Mouse (Mus musculus) NIH3T3 (cell line): ENCODE data around the gene Bst1.

Source experiments
- DNase-seq: peaks from one replicate; pipeline ENCODE4 v3.0.0-alpha.2; 2012; ENCODE audit warnings: low read depth

The Bst1 gene

DNA sequence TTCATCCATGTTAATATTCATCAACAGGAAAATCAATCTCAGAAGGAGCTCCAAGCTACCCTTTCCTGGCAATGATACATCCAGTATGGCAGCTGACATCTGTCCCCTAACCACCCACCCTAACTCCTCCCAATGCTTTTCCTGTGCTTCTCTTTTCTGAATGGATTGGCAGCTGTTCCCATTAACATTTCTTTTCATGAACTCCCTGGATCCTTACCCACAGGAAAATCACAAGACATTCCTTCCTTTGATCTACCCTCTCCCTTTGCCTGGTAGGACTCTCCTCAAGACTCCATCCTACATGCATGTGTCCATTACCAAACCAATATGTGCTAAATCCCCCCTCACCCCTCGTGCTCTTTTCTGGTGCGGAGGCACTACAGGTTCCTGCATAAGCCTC, 4.1 kb upstream of the Bst1 start:
- no peak for DNase-seq

DNA sequence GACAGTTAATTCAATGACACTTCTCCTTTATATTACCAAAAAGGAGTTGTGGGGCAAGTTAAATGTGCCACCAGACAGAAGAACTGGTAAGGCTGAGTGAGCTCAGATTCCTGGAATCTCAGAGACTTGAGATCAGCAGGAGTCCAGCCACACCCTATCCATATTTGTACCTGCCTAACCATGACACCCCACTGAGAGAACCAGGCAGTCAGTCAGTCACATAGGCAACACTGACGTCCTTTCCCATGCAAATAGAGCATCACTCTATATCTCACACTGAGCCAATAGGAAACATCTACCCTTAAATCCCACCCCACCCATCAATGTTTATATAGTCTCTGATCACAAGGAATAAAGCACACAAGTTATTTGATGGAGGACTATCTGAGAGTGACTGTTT, 2.9 kb upstream of the Bst1 start:
- no peak for DNase-seq

DNA sequence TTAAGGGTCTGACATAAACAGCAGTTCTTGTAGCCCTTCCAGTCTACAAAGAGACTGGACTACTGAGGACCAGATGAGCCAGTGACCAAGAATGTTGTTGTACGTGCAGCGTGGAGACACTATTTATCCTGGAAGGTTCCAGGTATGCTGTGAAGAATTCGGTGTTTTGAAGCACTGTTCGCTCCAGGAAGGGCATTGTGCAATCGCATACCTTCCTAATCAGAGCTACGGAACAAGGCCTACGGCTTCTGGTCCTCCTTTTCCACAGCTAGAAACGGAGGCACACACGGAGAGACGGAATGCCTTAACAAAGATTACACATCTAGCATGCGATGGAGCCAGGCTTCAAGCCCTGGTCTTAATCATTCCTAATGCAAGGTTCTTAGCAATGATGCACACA, 2.1 kb downstream of the Bst1 start:
- no peak for DNase-seq

DNA sequence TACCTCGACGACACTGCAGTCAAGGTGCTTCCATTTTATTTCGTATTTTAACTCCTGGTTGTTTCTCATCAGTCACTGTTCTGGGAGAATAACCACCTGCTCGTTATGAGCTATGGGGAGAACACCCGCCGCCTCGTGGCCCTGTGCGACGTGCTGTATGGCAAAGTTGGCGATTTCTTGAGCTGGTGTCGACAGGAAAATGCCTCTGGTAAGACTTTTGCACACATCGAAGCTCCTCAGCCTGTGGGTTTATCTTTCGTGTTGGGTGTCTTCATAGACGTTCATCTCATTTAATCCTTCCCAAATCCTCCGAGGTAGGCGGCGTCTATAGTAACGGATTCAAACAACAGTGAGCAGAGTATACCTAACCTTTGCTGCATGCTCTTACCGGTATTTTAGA, 2.9 kb downstream of the Bst1 start, which contains the start of gene Fbxl5:
TSS of gene Fbxl5 (minus strand) at position 101 of the 400 bp plus-strand sequence.
- no peak for DNase-seq

DNA sequence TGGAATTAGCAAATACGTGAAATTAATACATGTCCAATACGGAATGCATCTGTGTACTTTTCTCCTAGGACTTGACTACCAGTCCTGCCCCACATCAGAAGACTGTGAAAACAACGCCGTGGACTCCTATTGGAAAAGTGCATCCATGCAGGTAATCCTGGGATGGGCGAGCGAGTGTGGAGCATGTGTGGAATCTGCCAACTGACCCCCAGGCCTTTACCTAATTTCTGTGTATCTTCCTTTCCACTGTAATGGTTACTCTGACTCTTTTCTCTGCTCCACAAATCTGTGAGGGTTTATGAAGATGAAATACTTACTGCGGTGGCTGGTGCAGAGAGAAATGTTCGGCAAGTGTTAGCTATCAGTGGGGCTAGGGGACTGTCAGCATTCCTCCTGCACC, 3.5 kb downstream of the Bst1 start:
- no peak for DNase-seq

DNA sequence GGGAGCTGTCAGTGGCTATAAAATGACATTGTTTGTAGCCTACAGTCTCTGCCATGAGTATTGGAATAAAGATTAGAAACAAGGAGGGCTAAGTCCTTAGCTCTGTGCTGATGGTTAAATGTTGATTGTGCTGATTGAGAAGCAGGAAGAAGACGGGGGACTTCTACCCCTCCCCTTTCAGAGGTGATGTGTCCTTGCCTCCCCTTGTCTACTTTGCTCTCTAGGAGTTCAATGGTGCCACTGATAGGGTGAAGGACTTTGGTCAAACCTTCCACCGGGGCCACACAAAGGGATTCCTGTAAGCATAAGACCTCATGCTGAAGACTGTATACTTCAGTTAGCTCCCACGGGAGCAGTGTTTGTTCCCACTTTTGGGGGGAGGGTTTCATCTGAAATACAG, 4.1 kb downstream of the Bst1 start:
- DNase-seq: no peak

DNA sequence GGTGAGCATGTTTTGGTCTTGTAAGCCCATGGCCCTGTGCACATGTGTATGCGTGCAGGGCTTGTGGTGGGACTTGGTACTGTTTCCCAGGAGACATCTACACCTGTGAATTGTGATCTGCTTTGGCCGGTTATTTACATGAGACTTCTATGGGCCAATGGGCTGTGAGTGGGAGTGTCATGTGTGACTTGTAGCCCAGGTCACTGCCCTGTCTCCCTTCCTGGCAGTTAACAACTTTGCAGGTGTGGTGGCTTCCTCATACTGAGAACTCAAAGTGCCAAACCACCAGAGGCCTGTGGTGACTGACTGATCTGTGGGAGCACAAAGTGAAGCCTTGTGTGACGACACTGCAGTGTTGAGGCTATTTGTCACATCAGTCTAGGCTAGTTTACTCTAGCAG, 5.9 kb downstream of the Bst1 start:
- DNase-seq: no peak

DNA sequence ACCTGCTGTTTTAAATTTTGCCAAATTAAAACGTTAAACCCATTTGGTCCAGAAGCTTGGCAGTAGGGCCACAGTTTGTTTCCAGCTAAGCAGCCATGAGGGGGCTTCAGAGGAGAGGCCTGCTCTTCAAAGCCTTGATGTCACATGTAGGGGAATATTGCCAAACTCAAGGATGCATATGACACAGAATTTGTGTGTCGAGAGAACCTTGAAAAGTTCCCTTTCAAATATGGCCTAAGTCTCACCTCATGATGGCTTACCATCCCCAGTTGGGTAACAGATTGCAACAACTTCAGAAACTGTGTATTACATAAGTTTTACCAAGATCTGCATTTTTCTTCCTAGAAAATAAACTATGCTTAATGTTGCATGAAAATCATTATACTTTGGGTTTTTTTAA, 8.2 kb downstream of the Bst1 start:
- no peak for DNase-seq

DNA sequence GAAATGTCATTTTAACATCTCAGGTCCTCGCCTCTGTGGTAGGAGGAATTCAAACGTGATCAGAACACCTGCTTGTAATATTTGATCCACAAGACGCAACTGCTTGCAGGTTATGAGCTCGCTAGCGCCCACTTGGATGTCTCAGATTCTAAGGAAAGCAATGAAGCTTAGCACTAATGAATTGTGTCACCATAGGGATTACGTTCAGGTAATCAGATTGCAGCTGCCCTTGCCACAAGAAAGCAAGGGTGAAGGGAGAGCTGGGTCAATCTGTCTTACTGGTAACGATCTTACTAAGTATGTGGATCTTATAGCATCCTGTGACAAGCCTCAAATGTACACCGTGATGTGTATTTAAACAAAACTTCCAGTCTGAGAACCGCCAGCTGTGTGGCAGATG, 8.7 kb downstream of the Bst1 start:
- DNase-seq: no peak

DNA sequence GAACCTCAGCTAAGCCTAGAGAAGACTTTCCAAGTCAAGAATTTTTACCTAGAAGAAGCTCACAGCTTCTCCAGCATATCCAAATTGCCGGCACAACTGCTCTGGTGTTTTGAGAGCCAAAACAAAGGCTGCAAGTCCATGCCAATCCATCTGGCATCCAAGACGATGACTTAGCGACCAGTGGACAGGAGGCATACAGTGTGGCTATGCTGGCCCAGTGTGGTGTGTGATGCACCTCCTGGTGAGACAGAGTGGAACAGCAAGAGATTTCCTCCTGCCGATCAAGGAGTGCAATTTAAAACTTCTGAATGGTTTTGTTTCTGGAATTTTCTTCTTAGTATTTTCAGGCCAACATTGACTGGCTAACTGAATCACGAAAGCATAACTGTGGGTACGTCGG, 17.9 kb downstream of the Bst1 start:
- DNase-seq: peak; percentile 73

DNA sequence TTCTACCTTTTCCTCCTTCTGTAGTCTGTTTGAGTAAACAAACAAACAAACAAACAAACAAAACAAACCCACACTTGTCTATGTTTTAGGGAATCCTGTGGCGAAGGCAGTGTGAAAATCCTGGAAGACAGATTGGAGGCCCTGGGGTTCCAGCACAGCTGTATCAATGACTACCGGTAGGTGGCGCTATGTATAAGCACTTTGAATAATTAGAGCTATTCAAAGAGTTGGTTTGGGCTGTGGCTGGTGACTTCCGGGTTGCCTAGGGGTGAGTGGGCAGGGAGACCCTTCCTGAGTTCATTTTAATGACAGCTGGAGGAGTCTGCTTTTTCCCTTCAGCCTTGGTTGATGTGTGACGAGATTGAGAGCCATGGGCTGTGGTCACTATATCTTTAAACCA, 18.7 kb downstream of the Bst1 start:
- peak; percentile 69 for DNase-seq

DNA sequence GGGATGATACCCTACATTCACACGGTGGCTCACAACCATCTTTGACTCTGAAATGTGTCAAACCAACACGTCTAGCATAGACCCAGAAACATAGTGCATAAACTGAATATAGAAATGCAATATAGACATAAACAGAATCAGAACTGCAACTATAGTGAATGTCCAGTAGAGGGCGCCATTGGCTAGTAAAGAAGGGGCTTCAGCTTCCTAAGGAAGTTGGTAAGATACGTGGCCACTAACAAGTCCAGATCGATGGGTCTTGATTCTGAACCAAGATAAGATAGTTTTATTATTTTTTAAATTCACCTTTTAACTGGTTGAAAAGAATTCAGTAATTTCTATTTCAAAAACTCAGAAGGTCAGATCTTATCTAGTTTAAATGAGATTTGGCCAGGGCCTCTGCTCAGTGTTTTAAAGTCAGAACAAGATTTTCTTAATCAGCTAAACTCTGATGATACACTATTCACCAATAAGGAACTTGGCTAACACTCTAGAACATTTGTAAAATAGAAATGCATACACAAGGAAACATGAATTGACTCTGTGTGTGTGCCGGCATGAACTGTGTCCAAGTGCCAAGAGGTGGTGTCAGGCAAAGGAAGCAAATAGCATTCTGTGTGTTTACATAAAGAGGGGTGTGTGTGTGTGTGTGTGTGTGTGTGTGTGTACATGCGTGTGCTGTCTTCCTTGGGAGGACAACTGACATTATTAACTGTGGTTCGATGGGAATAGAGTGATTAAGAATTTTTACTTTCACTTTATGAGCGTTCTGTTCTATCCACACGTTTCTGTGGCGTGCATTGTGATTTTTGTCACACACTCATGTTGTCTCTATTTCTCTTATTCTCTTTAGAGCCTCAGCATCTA, 22.7 kb downstream of the Bst1 start:
- DNase-seq: peak; percentile 87

DNA sequence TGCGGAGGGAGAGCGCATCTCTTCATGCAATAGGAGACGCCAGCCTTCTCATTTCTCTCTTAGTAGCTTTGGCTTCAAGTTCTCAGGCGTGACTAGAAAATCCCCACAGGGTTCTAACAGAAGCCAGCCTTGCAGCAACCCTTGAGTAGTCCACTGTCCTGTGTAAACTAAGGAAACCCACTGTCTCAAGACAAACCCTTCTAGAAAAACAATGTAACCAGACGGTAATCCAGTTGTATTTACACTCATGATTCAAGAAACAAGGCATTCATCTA, 23.3 kb downstream of the Bst1 start:
- DNase-seq: no peak

DNA sequence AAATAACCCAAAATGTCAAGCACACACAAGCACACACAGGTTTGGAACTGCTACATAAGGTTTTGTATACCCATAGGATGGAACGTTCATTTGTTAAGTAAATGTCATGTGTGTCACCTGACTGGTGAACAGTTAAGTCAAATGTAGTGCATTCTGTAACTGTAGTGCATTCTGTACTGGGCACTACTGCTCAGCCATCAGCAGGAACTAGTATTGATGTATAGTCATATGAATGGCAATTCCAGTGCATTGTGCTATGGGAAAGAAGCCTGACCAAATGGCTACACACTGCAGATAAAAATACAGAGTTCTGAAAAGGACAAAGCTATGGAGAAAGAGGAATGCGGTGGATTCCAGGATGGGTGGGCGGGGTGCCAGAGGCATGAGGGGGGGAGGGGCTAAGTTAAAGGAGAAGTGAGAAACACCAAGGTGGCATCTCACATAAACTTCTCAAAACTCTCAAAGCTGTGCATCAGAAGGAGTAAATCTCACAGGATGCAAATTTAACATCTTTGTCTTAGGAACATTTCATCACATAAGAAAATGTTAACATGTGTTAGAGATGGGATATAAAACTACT, 24.0 kb downstream of the Bst1 start:
- DNase-seq: peak; percentile 33

DNA sequence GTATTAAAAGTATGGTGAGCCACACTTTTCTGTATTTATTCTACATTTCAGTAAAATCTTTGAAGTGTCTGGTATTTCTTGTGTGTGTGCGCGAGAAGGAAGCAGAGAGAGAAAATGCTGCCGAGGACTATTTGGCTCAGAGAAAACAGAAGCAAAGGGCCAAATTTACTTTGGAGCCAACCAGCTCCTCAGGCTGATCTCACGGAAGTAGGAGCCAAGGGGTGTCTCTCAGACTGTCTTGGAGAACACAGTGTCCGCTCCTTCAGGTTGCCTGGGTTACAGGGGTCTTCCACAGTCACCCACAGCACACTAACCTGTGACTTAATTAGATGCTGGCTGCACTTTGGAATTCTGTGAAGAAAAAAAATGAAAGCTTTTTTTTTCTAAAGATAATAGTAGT, 26.4 kb downstream of the Bst1 start:
- no peak for DNase-seq

DNA sequence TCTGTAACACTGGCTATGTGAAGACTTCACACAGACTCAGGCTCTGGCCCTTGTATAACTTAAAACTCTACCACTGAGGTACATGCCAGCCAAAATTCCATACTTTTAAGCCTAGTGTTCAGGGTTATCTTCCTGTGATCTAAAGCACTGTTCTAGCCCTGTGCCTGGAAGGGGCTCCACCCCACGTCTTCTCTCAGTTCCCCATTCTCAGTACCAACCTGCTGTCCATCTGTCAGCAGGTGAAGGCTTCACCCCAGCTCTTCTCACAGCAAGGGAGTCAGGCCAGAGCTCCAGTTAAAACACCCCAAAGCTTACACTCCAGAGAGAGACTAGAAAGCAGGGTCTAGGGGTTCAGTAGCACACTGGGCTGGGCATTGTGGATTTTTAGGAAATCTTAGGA, 27.0 kb downstream of the Bst1 start:
- no peak for DNase-seq

DNA sequence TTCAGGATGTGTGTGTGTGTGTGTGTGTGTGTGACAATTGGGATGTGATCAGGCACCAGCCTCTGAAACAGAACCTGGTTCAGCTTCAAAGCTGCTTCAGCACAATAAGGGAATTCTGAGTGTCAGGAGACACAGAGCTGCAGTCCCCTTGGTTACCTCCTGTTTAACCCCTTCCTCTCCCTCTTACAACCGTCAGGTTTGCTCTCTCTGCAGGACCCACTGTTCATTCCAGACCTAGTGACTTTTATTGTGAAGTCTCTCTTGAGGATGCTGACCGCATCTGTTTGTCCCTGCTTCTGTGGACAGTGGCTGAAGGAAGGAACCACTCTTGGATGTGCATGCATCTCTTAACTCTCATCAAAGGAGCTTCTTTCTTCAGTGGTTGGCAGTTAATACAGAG, 27.5 kb downstream of the Bst1 start:
- DNase-seq: no peak

DNA sequence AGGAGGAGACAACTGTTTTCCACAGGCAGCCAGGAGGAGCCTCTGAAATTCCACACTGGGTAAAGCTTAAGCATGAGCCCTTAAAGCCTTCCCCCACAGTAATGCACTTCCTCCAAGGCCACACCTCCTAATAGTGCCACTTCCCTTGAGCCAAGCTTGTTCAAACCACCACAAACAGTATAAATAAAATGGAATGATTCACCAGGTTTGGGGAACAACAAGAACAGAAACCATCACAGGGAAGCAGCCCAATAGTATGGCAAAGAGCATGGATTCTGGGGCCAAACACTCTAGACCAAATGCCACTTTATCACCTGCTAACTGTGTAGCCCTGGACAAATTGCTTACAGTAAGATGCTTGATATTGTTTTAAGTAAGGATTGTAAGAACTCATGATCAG, 28.9 kb downstream of the Bst1 start:
- DNase-seq: no peak

DNA sequence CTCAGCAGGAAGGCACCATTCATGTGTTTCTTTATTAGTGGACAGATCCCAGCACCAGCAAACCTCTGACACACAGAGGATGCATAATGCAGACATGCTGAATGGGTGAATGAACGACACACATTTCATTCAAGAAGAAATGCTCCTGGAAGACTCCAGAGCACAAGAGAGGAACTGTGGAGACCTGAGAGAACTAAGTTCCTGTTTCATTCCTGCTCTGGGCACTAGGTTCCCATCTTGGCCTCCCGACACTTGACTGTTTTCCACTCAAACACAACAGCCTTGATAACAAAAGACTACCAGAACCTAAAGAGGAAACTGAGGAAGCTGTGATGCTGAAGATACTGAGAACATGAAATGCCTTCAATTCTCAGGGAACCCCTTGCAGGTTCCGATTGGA, 29.6 kb downstream of the Bst1 start:
- DNase-seq: no peak

DNA sequence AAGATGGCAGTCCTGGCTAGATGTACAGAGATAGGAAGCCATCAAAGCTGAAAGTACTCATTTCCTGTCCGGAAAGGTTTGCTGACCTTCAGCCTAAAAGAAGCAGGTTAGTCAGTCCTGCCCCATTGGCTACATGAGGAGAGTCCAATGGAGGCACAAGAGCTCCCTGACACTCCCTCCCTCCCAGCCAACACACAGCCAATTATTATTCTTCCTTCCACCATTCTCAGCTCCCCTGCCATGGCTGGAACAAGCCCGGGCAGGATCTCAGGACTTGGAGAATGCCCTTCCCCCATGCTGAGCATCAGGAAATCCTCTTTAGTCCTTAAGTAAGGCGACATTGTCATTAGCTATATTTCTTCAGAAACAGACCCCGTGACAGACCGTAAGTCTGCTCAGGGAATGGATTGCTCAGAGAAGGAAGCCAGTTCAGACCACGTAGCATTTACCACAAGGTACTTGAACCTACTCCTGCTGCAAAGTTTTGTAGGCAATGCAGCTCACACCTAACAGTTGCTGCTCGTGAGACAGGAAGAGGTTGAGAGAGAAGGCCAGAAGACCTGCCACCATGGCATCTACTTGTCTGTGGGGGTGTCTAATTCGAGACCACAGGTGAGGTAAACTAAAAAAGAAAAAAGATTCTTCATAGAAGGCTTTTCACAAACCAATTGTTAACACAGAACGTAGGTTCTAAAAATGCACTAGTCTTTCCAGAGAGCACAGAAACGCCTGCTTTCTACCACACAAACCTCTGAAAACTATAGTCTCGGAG, 34.6 kb downstream of the Bst1 start:
- no peak for DNase-seq

DNA sequence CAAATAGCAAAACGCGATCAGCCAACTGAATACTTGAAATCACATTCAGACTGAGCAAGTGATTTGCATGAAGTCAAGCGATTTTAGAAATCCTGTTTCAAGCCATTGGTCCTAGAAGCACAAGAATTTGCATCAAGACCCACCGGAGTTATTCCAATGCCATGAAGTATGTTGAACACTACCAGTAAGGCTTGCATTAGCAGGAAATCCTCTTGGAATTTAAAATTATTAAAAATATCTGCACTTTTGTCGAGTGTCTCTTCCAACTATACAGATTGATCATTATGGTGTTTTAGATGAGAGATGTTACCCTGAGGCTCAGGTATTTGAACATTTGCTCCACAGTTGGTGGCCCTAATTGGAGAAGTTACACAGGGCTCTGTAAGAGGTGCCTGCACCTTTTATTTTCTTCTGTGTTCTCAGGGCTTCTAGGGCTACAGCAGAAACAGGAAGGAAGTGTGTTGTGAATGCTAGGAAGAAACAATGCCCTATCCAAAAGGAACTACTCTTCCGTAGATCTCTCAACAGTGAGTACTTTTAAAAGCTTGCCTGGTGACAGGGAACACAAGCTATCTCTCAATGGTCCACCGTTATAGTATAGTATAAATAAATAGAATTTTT, 35.3 kb downstream of the Bst1 start:
- DNase-seq: no peak

DNA sequence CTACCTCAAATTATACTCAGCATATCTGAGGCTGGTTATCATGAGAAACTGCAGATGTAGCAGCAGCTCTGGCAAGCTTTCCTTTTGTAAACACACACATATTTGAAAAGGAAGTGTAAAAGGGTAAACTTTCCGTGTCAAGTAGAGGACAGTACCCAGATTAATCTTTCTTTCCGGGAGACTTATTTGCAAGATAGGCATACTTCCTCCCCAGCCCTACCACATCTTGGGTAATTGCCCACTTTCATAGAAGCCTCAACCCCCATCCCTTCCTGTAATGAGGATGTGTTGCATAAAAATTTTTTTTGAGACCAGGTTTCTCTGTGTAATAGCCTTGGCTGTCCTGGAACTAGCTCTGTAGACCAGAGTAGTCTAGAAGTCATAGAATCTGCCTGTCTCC, 37.1 kb downstream of the Bst1 start:
- peak; percentile 13 for DNase-seq

DNA sequence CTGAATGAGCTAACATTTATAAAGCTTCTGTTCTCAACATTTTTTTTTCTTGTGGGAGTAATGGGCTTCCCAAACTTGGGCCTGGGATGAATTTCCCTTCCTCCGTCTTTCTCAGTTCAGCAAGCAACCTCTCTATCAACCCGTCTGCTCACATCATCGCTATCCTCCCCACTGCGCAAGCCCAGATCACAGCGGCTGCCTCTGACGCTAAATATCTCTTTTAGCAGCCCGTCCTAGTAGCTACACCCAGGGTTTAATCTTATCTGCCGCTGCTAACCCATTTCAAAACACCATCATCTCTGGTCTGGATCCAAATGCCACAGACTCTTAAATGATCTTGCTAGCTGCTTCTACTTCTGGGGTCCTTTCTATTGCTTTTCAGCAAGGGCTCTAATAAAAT, 41.0 kb downstream of the Bst1 start:
- DNase-seq: no peak
